Mouse (Mus musculus): Measurements from ENCODE around the gene E030030I06Rik. TPM values are rescaled to one million over a fixed set of nuclear protein-coding genes. Genes with fewer than 3 reads are reported as not detected.

The E030030I06Rik gene
- polyA plus RNA-seq (2012; rRNA removed) = 1.8 and 6.7 TPM in 2 replicates

GRCm38 (mm10) chr10:22149073-22149690 is at the start of gene E030030I06Rik:
E030030I06Rik (minus strand) TSS chr10:22149270.

GRCm38 (mm10) chr10:22158310-22158999 is 9.4 kb upstream of the E030030I06Rik start, which contains the start of the genes Raet1e and H60b:
Raet1e (plus strand) TSS chr10:22158569.
H60b (plus strand) TSS chr10:22158586.

GRCm38 (mm10) chr10:22067979-22068378 is 81.1 kb downstream of the E030030I06Rik start, which contains the start of gene 4930444G20Rik:
4930444G20Rik (minus strand) TSS chr10:22068079.

Other genes with a start within 250 kb of the E030030I06Rik start
- not detected in 2 replicates for gene 4930444G20Rik, start 81.2 kb downstream of the E030030I06Rik start, polyA plus RNA-seq (2012; rRNA removed)
- 0.25 and 0.40 TPM in 2 replicates for gene Raet1e, start 9.3 kb upstream of the E030030I06Rik start, polyA plus RNA-seq (2012; rRNA removed)
- 0.13 and 0.29 TPM in 2 replicates for gene H60b, start 9.3 kb upstream of the E030030I06Rik start, polyA plus RNA-seq (2012; rRNA removed)
- gene Raet1d, start 211.3 kb upstream of the E030030I06Rik start, polyA plus RNA-seq (2012; rRNA removed) = not detected in 2 replicates

All from stomach, adult 2 months (tissue).